Mouse (Mus musculus) left cerebral cortex, adult 9 months (tissue): ENCODE measurements around the gene Irf6.

Source experiments
- DNase-seq, 2 experiments: peaks; one replicate each; pipeline ENCODE4 v3.0.0; 2022; ENCODE audit warnings: low spot score in 2 of 2

Irf6 gene

DNA sequence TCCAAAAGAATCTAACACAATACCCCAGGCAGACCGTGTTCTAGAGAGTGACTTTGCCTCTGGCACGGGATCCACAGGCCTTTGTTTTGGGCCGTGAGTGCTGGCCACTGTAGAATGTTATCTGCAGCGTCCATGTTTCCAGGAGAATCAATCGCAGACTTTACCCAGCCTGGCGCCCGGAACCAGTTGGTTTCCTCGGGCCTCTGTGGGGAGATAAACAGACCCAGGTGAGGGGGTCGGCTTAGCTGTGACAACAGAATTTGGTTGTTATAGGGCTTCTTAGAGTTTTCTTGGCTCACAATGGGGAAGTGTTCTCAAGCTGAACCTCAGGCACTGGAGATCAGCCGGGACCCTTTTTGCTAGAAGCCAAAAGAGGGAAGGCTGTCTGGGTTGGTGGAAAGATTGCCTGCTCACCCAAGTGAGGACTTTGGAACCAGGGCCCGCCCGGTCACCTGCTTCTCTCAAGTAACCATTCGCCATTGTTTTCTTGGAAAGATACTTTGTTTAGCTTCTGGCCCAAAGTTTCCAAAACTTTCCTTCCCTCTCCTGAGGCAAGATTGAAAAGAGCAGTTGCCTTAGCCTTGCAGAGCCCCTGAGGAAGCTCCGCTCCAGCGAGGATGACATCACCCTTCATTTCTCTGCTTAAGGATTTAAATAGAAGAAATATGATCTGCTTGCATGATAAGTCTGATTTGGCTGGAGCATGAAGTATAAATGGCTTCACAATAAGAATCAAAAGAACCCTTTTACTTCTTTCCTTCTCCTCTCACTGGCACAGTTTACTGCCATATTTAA is 3.6 kb downstream of the Irf6 start:
- DNase-seq, result no peak

DNA sequence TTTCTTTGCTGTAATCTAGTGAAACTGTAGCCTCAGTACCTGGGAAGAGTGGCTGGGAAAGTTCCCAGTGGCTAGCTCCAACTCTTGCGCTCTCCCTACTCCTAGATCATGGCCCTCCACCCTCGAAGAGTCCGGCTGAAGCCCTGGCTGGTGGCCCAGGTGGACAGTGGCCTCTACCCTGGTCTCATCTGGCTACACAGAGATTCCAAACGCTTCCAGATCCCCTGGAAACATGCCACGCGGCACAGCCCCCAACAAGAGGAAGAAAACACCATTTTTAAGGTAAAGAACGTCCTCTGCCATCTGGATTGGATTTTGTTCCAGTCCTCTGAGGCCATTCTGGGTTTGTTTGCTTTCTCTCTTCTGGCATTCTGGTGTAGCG is 4.2 kb downstream of the Irf6 start:
- DNase-seq, result no peak

DNA sequence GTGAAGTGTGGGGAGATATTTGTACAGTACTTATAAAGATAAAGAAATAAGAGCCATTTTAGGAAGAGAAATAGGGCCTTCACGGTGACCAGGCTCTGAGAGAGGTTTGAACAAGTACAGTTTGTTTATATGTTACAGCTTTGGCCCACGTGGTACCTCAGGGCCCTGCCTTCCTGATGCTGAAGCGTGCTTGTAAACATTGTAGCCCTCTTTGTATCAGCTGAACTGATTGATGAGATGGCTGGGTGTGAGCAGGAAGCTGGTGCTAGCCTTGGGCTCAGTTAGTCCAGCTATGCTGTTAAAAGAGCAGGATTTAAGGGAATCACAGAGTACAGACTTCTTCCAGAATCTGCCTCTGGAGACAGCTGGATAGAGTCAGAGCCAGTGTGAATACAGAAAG is 6.3 kb downstream of the Irf6 start:
- no peak for DNase-seq

DNA sequence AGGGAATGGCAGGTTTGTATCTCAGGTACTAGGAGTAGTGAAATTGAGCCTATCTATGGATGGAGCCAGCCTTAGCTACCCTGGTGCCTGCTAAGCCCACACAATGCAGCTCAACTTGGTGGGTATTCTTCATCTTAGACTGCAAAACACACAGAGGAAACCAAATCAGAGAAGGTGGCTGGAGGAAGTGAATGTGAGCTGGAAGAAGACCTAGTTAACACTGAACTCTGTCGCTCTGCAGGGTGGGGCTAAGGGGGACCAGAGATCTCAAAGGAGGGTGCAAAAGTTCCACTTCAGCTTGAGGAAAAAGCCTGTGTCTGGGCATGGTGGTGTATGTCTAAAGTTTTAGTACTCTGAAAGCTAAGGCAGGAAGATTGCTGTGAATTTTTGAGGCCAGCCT is 6.7 kb downstream of the Irf6 start:
- DNase-seq, result no peak

DNA sequence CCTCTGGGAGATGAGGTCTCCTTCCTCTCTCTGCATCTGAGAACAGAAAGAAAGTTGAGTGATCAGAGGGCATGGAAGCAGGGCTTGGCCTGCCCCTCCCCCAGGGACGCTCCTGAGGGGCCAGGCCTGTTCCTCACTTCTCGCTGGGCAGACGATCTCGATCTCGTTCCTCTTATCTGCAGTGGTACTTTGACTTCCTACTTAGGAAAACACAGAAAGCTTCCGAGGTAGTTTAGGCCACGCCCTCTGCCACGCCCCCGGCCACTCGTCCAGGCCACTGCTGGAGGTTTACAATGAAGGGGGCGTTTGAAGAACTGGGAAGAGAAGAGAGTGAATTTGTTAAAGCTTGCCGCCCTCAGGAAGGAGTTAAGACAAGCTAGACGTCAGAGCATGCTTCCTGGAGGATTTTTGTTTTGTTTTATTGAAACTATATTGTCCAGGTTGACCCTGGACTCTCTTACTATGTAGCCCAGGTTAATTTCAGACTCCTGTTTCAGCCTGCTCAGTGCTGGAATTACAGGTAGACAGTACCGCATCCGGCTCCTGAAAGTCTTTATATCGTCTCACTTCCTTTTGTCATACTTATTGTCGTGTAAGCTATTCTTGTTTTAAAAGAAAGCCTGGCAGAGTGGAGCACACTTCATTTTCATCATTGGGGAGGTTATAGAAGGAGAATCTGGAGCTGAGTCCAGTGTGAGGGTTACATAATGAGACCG is 7.6 kb downstream of the Irf6 start:
- no peak for DNase-seq

DNA sequence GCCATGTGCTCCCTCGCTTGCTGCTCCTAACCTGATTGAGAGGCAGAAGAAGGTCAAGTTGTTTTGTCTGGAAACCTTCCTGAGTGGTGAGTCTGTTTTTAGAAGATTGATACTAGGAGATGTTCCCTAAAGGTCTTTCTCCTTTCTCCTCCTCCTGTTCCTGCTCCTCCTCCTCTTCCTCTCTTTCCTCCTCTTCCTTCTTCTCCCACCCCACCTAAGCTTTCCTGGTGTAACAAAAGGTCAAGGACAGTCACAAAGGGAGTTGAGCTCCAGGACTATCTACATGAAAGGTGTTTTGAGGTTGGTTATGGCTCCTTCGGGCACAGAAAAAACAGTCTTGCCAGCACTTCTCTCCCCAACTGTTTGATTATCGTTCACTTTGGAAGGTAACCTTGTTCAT is 14.8 kb downstream of the Irf6 start, which contains the start of gene A130010J15Rik:
TSS of gene A130010J15Rik (plus strand) at position 301 of the 400 bp plus-strand sequence.
- DNase-seq, result no peak

DNA sequence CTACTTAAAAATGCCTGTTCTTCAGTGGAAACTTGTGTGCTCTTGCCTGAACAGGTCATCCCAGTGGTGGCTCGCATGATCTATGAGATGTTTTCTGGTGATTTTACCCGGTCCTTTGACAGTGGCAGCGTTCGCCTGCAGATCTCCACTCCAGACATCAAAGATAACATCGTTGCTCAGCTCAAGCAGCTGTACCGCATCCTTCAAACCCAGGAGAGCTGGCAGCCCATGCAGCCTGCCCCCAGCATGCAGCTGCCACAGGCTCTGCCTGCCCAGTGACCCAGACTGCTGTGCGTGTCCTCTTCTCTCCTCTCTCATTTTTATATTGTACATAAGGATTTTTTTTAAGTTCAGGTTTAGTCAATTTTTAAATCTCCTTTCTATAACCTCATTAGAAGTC is 16.3 kb downstream of the Irf6 start:
- no peak for DNase-seq

DNA sequence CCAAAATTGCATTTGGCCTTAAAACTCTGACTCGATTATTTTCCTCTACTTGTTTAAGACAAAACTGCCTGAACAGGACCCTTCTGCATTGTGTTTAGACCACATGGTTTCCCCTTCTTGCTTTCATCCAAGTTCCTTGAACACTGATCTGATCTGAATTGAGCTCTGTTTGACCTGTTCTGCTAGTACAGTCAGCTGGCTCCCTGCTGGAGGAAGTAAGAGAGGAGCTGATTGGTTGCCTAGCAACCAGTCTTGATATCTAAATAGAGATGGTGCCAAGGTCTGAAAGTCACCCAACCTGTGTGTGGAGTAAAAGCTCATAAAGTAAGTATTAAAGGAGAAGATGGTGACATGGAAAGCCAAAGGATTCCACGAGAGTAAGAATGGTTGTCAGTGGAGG is 16.9 kb downstream of the Irf6 start:
- DNase-seq, result no peak

DNA sequence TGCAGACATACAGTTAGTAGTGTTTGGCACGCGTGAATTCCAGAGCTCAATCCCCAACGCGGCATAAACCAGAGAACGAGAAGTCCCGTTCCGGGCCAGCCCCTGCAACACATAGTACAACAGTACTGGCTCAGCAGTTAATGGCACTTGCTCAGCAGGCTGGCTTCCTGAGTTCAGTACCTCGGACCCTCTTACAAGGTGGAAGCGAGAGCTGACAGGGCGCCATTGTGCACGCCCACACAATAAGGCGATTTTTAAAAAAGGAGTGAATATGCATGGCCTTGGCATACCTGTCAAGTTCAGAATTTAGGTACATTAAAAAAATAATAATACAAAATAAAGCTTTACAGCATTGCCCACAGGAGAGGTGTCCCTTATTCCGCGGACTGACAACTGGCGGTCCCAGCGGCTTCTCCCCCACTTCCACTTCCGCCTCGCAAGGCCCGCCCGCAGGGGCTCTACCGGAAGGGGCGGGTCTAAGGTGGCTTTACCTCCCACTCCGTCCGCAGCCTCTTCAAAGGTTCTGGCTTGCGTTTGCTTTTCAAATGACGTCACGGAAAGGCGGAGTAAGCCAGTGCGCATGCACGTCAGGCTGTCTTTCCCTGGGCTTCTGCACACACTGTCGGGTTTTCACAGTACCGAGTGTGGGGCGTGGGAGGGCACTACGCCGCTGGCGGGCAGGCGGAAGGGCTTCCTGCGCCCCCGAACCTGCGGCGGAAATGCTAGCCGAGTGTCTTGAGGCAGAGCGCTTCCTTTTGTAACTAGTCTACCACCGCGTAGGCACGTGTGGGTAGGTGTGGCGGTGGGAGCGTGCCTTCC is 20.3 kb downstream of the Irf6 start:
- peak; percentile 94 to 97 for DNase-seq

DNA sequence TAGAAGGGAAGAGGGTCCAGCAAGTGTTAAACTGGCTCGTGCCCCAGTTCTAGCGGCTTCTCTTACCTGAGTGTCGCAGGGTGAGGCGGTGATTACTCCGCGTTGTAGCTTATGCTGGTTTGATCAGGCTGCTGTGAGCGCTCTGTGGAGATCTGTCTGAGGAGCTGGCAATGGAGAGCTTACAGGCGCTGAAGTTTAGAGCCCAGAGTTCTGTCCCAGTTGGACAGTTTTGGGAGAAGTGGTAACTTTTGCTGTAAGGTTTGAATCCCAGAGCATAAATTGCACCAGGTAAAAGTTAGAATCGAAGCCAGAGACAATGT is 20.9 kb downstream of the Irf6 start:
- DNase-seq, result no peak

DNA sequence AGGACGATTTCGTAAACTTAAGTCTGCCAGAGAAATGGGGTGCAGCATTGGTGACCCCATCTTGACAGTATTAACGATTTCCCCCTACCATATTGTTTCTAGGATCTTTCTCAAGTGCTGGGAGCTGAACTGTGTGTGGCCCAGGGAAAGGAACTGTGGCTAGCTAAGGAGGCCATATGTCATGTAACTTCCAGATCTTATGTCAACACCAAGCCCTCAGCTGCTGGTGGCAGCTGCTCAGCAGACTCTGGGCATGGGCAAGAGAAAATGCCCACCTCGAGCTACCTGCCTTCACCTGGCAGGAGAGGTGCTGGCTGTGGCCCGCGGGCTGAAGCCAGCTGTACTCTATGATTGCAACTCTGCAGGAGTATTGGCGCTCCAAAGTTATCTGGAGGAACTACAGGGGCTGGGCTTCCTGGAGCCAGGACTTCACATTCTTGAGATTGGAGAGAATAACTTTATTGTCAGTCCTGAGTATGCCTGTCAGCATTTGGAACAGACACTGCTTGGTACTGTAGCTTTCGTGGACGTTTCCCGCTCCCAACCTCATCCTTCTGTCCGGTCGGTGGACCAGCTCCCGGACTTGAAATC is 21.3 kb downstream of the Irf6 start:
- DNase-seq, result no peak

DNA sequence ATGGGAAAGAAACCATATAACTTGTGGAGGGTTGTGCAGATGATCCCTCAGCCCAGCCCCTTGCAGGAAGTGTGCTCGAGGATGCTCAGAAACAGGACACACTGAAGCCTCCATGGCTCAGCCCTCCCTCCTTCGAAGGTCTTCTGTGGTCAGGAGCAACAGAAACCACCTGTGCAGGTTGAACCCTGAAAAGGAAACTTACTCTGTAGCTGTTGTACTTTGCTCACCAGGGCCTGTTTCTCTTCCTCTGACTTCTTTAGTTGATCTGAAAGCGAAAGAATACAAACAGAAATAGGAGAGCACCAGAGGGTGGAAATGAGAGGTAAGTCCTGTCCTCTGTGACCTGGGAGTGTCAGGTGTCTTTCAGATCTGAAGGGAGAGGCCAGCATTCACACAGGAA is 28.2 kb downstream of the Irf6 start:
- no peak for DNase-seq

DNA sequence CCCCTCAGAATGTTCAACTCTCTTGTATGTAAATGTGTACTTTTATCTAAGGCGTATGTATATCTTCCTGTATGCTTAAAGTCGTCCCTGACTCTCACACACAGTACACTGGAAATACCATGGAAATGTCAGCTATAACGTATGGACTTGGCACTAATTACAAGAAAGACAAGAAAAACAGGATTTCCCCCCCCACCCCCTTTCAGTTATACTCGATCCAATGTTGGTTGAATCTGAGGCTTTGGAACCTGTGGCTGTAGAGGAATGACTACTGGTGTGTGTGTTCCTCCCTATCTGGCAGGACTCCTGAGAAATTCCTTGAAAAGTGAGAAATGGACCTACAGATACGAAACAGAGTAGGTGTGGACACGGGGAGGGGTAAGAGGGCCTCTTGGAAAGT is 35.3 kb downstream of the Irf6 start:
- DNase-seq, result no peak

DNA sequence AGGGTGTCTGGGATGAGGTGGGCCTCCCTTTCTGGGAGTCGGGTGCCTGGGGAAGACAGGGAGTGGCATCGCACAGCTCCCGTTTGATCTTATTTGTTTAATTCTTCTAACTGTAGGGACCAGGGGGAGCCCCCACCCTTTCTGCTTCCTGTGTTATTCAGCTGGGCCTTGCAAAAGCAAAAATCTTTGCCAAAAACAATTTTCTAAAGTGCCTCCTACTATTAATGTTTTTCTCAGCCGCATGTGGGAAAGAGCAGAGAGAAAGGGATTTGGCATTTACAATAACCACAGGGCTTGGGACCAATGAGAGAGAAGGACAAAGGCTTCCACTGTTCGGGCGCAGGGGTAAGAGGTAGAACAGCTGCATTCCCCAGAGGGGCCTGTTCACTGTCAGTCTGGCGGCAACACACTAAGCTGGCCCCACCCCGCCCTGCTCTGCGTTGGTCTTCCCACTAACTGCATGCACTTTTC is 36.3 kb downstream of the Irf6 start:
- peak in 1 of 2 experiments; percentile 27 for DNase-seq

DNA sequence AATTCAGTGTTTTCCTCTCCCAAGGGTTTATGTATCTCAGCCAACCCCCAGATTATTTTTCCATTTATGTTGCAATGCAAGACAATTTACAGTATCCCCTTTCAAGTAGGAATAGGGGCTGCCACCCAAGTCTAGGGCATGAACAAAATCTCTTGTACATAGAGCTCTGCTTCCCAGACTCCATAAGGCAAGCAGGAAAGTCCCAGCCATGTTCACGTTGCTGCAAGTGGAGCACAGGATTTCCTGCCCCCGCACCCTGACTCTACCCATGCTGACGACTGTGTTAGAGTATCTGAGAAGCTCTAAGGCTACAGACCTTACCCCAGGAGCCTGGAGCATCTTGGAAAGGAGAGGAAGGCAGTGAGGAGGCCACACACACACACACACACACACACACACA is 36.9 kb downstream of the Irf6 start:
- no peak for DNase-seq

DNA sequence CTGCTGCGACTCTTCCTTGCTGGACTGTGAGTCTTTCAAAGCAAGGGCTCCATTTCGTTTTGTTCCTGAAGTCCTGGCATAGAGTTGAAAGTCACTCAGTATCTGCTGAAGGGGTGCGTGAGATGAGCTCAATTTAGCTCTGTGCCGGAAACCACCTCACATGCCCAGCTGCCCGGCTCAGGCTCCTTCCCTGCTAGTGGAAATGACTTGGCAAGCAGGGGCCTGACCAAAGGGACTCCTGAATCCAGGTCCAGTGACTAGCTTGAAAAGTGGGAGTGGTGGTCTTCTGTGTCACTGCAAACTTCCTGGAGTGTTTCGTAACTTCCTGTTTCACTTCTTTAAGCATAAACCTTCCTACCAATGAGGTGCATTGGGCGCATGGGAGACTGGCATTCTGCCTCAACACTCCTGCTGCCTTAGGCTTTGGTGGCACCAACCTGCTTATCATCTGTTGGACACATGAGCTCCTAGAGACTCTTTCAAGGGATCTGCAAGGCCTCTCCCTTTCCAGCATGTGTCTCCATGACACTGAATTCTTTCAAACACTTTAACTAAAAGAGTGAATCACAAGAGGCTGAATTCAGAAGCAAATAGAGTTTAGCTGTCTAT is 38.9 kb downstream of the Irf6 start:
- DNase-seq, result no peak

DNA sequence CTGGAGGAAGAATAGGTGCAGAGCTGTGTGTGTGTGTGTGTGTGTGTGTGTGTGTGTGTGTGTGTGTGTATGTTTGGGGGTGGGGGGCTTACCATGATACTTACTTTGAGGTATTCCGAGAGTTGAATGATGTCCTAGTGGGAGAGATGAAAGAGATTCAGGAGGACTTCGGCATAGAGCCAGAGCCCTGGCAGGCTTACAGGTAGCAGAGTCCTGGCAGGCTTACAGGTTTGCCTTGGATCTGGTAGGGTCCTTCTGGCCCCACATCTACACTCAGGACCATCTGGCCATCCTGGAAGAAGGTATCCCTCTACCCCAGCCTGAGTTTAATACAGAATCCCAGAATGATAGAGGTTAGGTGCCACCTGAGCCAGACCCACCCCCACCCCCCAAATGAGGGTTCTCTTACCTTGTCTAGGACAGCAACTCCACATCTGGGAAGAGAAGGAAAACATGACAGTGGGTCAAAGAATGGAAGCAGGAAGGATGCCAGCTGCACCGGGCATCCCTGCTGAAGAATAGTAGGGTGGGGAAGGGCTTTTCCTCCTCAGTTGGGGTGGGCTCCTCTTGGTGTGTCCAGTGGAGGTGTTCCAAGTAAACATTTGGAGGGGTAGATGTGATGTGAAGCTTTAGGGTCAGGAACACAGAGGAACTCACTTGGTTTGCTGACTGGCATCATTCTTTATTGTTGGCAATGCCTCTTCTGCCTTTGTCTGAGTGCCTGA is 41.7 kb downstream of the Irf6 start:
- DNase-seq, result no peak

DNA sequence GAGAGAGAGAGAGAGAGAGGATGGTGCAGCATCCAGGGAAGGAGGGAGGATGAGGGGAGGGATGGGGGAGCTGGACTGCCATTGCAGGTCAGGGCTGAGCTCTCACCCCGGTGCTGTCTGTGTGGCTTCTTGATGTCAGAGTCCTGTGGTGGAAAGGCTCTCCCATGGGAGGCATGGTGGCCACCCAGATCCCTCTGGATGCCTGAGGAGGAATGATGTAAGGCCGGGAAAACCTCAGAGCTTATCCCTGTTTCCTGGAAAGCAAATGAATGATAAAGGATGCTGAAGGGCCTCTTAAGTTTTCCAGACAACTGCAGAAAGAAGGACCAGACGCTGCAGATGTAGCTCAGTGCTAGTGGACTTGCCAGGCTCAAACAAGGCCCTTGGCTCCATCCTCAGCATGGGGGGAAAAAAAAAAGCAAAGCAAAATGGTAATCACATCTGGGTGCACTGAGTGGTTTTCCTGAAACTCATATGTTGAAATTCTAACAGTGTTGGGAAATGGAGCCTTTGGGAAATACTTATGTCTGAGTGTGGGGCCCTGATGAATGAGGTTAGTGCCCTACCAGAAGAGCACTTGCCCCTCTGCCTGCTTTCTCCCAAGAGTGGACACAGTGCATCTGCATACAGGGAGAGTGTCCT is 42.4 kb downstream of the Irf6 start:
- DNase-seq, result no peak

DNA sequence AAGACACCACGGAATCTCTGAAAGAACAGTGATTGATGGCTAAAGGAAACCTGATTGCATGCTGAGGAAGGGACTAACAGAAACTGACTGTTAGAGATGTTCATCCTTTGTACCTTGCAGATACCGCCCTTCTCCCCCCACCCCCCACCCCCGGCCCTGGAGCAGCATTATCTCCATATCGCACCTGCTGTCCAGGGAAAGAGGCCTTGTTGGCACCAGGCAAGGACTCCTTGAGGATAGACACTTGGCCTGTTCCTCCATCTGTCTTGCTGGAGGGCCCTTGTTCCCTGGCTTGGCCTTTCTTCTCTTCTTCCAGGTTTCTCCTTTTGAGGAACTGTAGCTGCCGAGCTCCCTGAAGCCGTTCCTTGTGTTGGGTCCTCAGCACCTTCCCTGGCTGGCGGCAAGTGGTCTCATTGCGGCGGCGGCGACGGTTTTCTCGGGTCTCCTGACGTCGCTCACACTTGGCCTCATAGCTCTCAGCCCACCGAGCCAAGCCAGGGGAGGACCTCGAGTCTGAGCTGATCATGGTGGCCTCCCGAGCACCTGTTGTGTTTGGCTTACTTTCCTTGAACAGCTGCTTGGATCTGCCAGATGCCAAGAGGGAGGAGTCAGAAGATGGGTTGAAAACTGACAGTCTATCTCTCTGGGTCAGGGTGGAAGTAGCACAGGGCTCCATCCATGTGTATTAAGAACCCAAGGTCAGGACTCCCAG is 44.7 kb downstream of the Irf6 start:
- no peak for DNase-seq

DNA sequence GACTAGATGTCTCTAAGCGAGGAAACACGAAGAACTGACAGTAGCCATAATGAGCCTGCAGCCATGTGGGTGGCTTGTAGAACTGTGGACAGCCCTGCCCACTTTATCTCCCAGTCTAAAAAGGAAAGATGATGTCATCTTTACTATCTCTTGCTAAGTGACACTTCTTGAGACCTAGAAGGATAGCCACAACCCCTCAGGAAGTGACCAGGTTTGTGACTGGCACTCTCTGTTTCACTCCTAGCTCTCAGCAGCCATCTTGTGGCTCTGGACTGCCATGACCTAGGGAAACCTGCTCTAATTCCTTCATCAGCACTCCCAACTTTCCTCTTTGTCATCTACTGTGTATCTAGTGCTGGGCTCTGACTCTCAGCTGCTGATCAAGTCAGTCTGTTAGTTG is 45.4 kb downstream of the Irf6 start:
- no peak for DNase-seq
